Mouse (Mus musculus) layer of hippocampus, adult 2 months (tissue): Measurements from ENCODE around the gene Cd40. TPM values are rescaled to one million over a fixed set of nuclear protein-coding genes. Genes with fewer than 3 reads are reported as not detected.

Experiments
- DNase-seq, 2 experiments: peaks; one replicate each; pipeline ENCODE4 v3.0.0; 2022; ENCODE audit warnings: low spot score in 2 of 2
- H3K27ac ChIP-seq: fragments of 200-600 bp; 2 replicates; pipeline ENCODE4 v1.8.1; 2022
- H3K4me3 ChIP-seq: fragments of 200-600 bp; 2 replicates; pipeline ENCODE4 v1.8.1; 2022; ENCODE audit warnings: mild to moderate bottlenecking
- CTCF ChIP-seq: fragments of 200-600 bp; conservative IDR thresholded peaks from 2 replicates; pipeline ENCODE4 v1.8.1; 2022; ENCODE audit warnings: antibody characterized with exemption, mild to moderate bottlenecking, moderate library complexity
- total RNA-seq, 2 experiments: library from RNA; stranded (reverse); gene quantifications; 2 replicates each; pipeline ENCODE4 v1.2.3; 2021

The Cd40 gene
- total RNA-seq, 2 experiments from 2014 or later = 0.33 to 0.91 TPM

GRCm38 (mm10) chr2:165070096-165070816 lies 14.8 kb downstream of the Cd40 start:
- TF ChIP-seq CTCF = peak; percentile 75
- no peak overlapping the region for H3K4me3 ChIP-seq
- DNase-seq = peak; percentile 65 to 72
- H3K27ac ChIP-seq = no peak overlapping the region

GRCm38 (mm10) chr2:165073381-165073781 lies 18.0 kb downstream of the Cd40 start:
- DNase-seq = peak in 1 of 2 experiments; percentile 56
- Histone ChIP-seq H3K4me3 (no peak overlapping the region), H3K27ac (peak overlapping the region; percentile 64; the same call in 1 of the 2 replicates)
- no peak for TF ChIP-seq CTCF

GRCm38 (mm10) chr2:165074081-165074884 lies 18.9 kb downstream of the Cd40 start:
- peak; percentile 31 to 35 for DNase-seq
- peak overlapping the region; percentile 46; the same call in 1 of the 2 replicates for H3K27ac ChIP-seq
- no peak for TF ChIP-seq CTCF
- H3K4me3 ChIP-seq = no peak overlapping the region

GRCm38 (mm10) chr2:165074937-165075336 lies 19.5 kb downstream of the Cd40 start:
- peak; percentile 86 to 90 for DNase-seq
- Histone ChIP-seq H3K27ac (no peak overlapping the region), H3K4me3 (no peak overlapping the region)
- TF ChIP-seq CTCF = peak; percentile 98

- TF ChIP-seq CTCF = no peak
These were observed 21.6 kb downstream of the Cd40 start for GRCm38 (mm10) chr2:165077055-165077454.

GRCm38 (mm10) chr2:165078045-165078444 lies 22.6 kb downstream of the Cd40 start:
- Histone ChIP-seq H3K4me3 (no peak overlapping the region), H3K27ac (no peak overlapping the region)
- no peak for DNase-seq
- no peak for TF ChIP-seq CTCF

More at GRCm38 (mm10) chr2:165077055-165077454, 21.6 kb downstream of the Cd40 start:
- no peak overlapping the region for H3K27ac ChIP-seq
- no peak for DNase-seq
- H3K4me3 ChIP-seq = no peak overlapping the region

GRCm38 (mm10) chr2:165078605-165079004 lies 23.2 kb downstream of the Cd40 start:
- TF ChIP-seq CTCF = peak; percentile 63
- Histone ChIP-seq H3K4me3 (no peak overlapping the region), H3K27ac (no peak overlapping the region)
- no peak for DNase-seq

GRCm38 (mm10) chr2:165080657-165081056 lies 25.2 kb downstream of the Cd40 start:
- no peak for TF ChIP-seq CTCF
- Histone ChIP-seq H3K4me3 (no peak overlapping the region), H3K27ac (no peak overlapping the region)
- no peak for DNase-seq

- DNase-seq = no peak
- H3K27ac ChIP-seq = no peak overlapping the region
- no peak overlapping the region for H3K4me3 ChIP-seq
- no peak for TF ChIP-seq CTCF
These were observed 25.8 kb downstream of the Cd40 start for GRCm38 (mm10) chr2:165081257-165081656.

- DNase-seq = peak; percentile 37 to 66
- no peak overlapping the region for H3K27ac ChIP-seq
- no peak overlapping the region for H3K4me3 ChIP-seq
- TF ChIP-seq CTCF = no peak
These were observed 31.2 kb downstream of the Cd40 start for GRCm38 (mm10) chr2:165086634-165087033.

- H3K4me3 ChIP-seq = no peak overlapping the region
- no peak overlapping the region for H3K27ac ChIP-seq
- no peak for DNase-seq
- no peak for TF ChIP-seq CTCF
These were observed 34.0 kb downstream of the Cd40 start for GRCm38 (mm10) chr2:165089470-165089869.

GRCm38 (mm10) chr2:165090650-165091049 lies 35.2 kb downstream of the Cd40 start, which contains the start of gene 1700025C18Rik:
Gene 1700025C18Rik (minus strand): TSS chr2:165090750.
- Histone ChIP-seq H3K4me3 (no peak within 1 kb of the TSS), H3K27ac (no peak within 1 kb of the TSS)
- DNase-seq = no peak
- no peak for TF ChIP-seq CTCF

- Histone ChIP-seq H3K27ac (no peak overlapping the region), H3K4me3 (no peak overlapping the region)
- no peak for TF ChIP-seq CTCF
- no peak for DNase-seq
These were observed 36.1 kb downstream of the Cd40 start for GRCm38 (mm10) chr2:165091433-165091965.

- no peak overlapping the region for H3K27ac ChIP-seq
These were observed 37.0 kb downstream of the Cd40 start for GRCm38 (mm10) chr2:165092393-165092792.

More at GRCm38 (mm10) chr2:165092393-165092792, 37.0 kb downstream of the Cd40 start:
- H3K4me3 ChIP-seq = no peak overlapping the region
- no peak for DNase-seq
- no peak for TF ChIP-seq CTCF
